Mouse (Mus musculus) bone marrow, adult 2 months (tissue): ENCODE measurements around the gene Ranbp17. TPM values are rescaled to one million over a fixed set of nuclear protein-coding genes. Genes with fewer than 3 reads are reported as not detected.
A peak's percentile ranks its signal among the peaks of the same experiment; 100 is the strongest.

Experiments used
- H3K27ac ChIP-seq: fragments of 200-500 bp; 2 replicates; pipeline ENCODE4 v1.5.1; 2012; ENCODE audit warnings: low read depth, mild to moderate bottlenecking, control low read depth, inconsistent platforms, low read length; ENCODE audit not compliant: control insufficient read depth, poor library complexity, insufficient read depth
- H3K4me1 ChIP-seq: fragments of 200-500 bp; 2 replicates; pipeline ENCODE4 v1.6.1; 2011; ENCODE audit warnings: low read length; ENCODE audit not compliant: control insufficient read depth, insufficient read depth
- H3K4me3 ChIP-seq: fragments of 200-500 bp; replicated peaks from 2 replicates; pipeline ENCODE3; 2011; ENCODE audit warnings: mild to moderate bottlenecking, low read depth, low read length, control low read depth; ENCODE audit not compliant: control insufficient read depth
- CTCF ChIP-seq: fragments of 200-500 bp; IDR thresholded peaks from 2 replicates; pipeline ENCODE4 v1.5.1; 2011; ENCODE audit warnings: low read length, control low read depth; ENCODE audit not compliant: control insufficient read depth, insufficient read depth
- POLR2A ChIP-seq: fragments of 200-500 bp; IDR thresholded peaks from 2 replicates; pipeline ENCODE4 v1.6.1; 2011; ENCODE audit warnings: low read depth, mild to moderate bottlenecking, control low read depth, low read length, borderline replicate concordance; ENCODE audit not compliant: control insufficient read depth
- WGBS: fragments of 180-500 bp; shearing (Covaris S2); methylation state at CpG from one replicate; pipeline ENCODE4 v1.1.7; 2018; 5-methylcytosine and 5-hydroxymethylcytosine counted together
- polyA plus RNA-seq: library from polyadenylated mRNA; stranded (reverse); fragments of >200 nt; gene quantifications from 2 replicates; pipeline ENCODE4 v1.2.4, GENCODE M21; 2011; ENCODE audit warnings: low replicate concordance; ENCODE audit not compliant: missing spikeins, insufficient read depth, insufficient read length

Ranbp17 gene
- polyA plus RNA-seq, 1 experiment: 3.6 TPM

DNA sequence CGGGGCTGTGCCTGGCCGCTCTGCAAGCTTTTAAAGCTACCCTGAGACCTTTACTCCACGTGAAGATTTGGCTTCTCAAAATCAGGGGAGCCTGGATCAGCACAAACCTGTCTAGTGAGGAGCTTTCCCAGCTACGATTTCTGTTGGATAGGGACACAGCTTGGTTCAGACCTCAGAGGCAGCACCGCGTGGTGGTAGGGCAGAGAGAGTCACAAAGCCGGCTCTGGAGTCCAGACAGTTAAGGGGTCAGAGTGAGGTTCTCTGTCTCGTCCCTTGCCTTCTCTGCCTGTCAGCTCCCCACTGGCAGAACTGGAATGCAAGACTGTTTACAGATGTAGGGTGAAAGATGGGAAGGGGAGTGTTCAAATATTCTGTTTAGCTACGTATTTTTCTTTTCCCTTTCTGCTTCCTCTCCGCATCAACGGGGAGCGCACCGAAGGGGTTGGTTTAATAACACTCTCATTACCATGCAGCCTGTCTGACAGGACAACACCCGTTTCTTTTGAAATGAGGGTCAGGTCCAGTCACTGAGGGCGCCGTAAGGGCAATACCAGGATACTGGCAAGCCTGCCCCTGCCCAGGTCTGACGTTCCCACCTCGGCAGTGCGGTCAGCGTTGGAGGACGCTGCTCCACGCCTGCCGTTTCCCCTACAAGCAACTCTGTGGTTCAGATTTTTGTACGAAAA lies 317.0 kb downstream of the Ranbp17 start:
- Histone ChIP-seq H3K27ac (no peak overlapping the region), H3K4me1 (no peaks in the 10 kb centered on the region), H3K4me3 (no peak overlapping the region)
- WGBS: 13% methylated on average over 24 of the region's 24 CpGs
- TF ChIP-seq CTCF (no peak), POLR2A (no peak)

GRCm38 (mm10) chr11:33195531-33196446 lies 317.8 kb downstream of the Ranbp17 start:
- Histone ChIP-seq H3K4me1 (no peaks in the 10 kb centered on the region), H3K27ac (no peak overlapping the region), H3K4me3 (no peak overlapping the region)
- no peak for TF ChIP-seq POLR2A
- no peak for TF ChIP-seq CTCF
- 14% methylated on average over 25 of the region's 25 CpGs for WGBS

DNA sequence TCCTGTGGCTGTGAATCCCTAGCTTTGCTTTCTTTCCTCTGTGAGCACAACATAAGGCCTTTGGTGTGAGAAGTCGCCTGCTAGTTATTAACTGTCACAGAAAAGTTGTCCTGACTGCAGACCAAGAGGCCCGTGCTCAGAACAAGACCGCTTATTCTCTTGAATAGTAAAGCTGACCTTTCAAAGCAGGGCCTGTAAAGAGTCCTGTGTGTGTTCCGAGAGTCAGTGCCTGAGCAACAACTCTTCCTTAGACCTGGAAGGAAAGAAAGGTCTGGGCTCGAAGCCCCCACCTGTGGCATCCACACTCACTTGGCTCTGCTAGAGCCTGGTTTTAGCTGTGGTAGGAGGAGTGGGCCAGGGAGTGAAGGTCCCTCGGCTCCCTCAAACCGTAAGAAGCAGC lies 318.5 kb downstream of the Ranbp17 start:
- Histone ChIP-seq H3K27ac (no peak overlapping the region), H3K4me1 (no peaks in the 10 kb centered on the region), H3K4me3 (no peak overlapping the region)
- TF ChIP-seq CTCF: no peak
- TF ChIP-seq POLR2A: no peak
- 42% methylated on average over 7 of the region's 7 CpGs for WGBS

GRCm38 (mm10) chr11:33193695-33194094 lies 319.9 kb downstream of the Ranbp17 start:
- TF ChIP-seq CTCF (no peak), POLR2A (no peak)
- WGBS: 13% methylated on average over 12 of the region's 12 CpGs
- no peak overlapping the region for H3K4me3 ChIP-seq
- H3K4me1 ChIP-seq: no peaks in the 10 kb centered on the region
- no peak overlapping the region for H3K27ac ChIP-seq

DNA sequence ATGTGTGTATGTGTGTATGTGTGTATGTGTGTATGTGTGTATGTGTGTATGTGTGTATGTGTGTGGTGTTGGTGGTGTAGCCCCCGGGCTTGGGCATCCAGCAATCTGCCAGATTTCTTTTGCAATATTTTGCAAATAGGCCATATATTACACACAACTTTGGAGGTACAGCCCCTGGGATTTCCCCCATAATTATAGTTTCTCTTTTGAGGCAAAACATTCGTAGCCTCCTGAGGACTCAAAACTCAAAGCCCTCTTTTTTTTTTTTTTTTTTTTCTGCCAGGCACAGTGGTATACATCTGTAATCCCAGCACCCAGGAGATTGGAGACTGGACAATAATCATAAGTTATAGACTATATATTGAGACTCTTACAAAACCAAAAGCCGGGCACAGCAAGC lies 331.7 kb downstream of the Ranbp17 start:
- Histone ChIP-seq H3K4me1 (no peaks in the 10 kb centered on the region), H3K27ac (no peak overlapping the region), H3K4me3 (no peak overlapping the region)
- WGBS: 55% methylated on average over 3 of the region's 3 CpGs
- TF ChIP-seq POLR2A (no peak), CTCF (no peak)

DNA sequence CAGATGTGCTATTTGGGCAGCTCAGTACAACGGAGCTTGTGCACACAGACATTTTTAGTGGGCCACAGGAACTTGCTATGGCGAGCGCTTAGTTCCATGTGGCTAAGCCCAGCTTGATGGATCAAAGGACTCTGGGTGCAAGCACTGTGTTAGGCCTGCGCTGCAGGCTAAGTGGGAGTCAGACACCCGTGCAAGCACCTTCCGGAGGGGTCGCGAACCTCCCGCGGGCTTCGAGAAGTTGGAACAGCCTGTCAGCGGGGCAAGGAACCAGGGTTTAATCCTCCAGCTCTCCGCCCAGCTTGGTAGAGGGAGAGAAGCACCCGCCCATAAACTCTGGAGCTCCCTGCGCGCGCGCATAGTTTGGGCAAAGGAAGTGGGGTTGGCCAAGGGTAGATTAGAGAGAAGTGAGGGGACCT lies 332.8 kb downstream of the Ranbp17 start:
- Histone ChIP-seq H3K4me3 (no peak overlapping the region), H3K4me1 (no peaks in the 10 kb centered on the region), H3K27ac (no peak overlapping the region)
- WGBS: 12% methylated on average over 18 of the region's 18 CpGs
- TF ChIP-seq POLR2A (no peak), CTCF (no peak)

DNA sequence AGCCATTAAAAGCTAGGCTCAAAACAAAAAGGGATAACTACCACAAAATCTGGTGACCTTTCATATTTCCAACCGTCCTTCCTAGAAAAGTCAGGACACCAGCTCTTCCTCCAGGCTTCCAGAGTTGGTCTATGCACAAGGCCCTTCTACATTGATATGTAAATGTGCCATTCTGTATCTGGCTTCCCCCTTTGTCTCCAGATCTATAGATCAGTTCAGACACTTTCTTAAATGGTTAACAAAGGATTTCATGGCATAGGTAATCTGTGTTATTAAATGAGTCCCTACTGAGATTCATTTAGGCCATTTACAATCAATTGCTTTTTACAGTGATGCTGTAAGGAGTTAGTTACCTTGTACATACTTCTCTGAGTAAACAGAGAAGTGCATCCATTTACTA lies 333.7 kb downstream of the Ranbp17 start:
- WGBS: 77% methylated on average over 1 of the region's 1 CpGs
- Histone ChIP-seq H3K4me3 (no peak overlapping the region), H3K27ac (no peak overlapping the region), H3K4me1 (no peaks in the 10 kb centered on the region)
- TF ChIP-seq CTCF: no peak

DNA sequence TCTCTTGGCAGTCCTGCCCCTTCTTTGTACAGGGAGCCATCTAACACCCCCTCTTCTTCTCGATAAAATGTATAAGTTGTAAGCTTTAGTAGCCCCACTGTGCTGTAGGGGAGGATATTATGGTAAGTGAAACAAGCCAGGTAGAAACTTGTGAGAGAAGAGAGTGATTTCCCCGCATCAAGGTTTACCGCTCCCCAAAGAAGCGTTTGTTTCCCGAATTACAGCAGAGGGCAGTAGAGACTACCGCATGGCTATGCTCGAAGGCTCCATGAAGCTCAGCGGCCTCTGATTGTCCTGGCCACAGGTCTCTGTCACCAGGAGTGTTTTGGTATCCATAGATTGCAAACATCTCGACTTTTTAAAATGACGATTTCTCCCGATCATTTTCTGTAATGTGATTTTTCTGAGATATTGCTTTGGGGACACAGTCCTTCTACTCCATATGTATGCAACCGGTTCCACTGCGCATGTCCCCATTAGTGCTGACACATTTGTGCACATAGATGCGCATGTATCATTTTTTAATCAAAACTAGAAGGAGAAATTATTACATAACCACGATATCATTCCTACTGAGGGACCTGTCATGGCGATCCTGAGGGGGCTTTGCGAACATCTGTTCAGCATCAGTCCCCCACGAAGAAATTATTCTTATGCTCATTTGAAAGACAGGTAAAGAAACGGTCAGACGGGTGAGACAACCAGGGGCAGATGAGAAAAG lies 336.9 kb downstream of the Ranbp17 start:
- TF ChIP-seq CTCF (peak; percentile 42; the same call in 1 of the 2 replicates), POLR2A (no peak)
- no peak overlapping the region for H3K4me3 ChIP-seq
- 34% methylated on average over 20 of the region's 20 CpGs for WGBS

More for the DNA sequence above, 336.9 kb downstream of the Ranbp17 start:
- H3K4me1 ChIP-seq: no peaks in the 10 kb centered on the region
- H3K27ac ChIP-seq: no peak overlapping the region
